Mouse (Mus musculus) CD4-positive, CD25-positive, alpha-beta regulatory T cell, adult 4 months (primary cell): ENCODE data around the gene Rap1gap2. TPM values are rescaled to one million over a fixed set of nuclear protein-coding genes. Genes with fewer than 3 reads are reported as not detected.

Source experiments
- ATAC-seq: one replicate; pipeline ENCODE4 v1.8.0; 2017
- polyA plus RNA-seq, 2 experiments: library from polyadenylated mRNA; unstranded; fragments of 100-300 nt; shearing (Covaris generic); gene quantifications; one replicate each; pipeline ENCODE4 v1.2.1; 2017

Rap1gap2 gene
- polyA plus RNA-seq, 2 experiments from 2014 or later, result 1.3 to 1.9 TPM

DNA sequence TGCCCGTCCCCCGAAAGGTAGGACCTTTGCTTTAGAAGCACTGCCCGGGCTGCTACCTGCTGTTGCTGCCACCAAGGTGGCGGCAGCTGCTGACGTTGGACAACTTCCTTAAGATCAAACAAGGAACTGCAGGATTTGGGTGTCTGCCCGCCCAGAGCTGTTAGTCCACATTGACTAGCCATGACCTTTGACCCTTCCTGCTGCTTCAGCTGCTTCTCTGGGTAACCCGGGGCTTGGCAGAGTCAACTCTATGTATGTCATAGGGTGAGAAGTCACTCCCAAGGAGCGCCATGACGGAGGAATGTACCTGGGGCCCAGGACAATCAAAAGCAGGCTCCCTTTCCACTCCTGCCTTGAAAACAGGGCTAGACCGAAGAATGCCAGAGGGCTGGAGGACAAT, 153.5 kb downstream of the Rap1gap2 start:
- no peak for ATAC-seq

DNA sequence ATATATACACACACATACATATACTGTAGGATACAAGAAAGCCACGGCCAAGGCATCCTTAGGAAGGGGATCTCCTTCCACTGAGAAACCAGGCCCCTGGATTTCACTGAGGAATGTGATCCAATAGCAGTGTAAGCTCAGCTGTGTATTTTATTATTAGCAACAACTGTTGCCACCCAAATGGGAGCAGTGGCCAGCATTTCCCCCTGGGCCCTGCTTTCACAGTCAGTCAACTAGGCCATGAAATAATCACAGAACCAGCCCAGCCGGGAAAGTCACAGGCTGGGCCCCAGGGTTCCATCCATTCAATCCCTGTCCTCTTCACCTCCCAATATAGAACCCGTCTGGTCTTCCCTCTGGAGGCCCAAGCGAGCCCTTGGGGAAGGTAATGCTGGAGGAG, 162.2 kb downstream of the Rap1gap2 start:
- no peak for ATAC-seq

DNA sequence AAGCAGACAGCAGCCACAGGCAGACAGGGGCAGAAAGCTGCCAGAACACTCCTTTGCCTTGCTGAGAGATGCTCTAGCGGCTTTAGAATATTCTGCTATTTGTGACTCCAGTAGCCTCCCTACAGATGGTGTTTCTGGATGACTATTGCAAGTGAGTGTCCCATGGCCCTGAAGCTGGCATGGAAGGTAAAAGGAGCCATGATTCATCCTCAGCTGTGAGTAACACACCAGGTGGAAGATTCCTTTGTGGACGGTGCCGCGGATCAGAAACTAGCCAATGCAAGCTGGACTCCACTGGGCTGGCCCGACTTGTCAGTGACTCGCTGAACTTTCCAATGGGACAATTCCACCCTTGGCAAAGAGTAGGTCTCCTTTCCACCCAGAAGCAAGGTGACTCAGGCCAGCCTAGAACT, 162.7 kb downstream of the Rap1gap2 start:
- ATAC-seq, result no peak

DNA sequence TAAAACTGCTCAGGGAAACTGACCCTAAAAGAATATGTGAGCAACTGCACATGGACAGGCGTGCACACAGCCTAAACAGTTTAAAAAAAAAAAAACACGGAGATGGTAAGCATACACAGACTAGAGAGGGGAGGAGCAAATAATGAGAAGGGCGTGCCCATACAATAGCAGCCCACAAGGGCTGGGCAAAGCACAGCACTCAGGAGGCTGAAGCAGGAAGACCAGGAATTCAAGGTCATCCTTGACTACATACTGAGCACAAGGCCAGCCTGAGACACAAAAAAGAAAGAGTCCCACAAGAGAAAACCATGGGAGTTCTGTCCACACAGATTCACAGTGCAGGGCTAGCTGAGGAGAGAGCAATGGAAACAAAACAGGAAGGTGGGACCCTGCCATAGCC, 165.1 kb downstream of the Rap1gap2 start:
- ATAC-seq, result no peak

DNA sequence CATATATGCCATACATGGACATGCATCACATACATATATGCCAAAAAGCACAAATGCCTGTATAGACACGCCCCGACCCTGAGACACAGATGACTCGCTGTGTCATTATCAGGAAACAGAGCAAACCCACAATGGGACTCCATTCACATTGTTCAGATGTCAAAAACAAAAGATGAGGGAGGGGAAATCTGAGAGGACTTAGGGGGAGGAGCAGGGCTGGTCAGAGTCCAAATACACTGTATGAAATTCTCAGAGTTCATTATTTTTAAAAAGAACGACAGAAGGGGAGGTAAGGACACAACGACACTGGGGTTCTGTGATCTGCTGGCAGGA, 166.8 kb downstream of the Rap1gap2 start:
- no peak for ATAC-seq

DNA sequence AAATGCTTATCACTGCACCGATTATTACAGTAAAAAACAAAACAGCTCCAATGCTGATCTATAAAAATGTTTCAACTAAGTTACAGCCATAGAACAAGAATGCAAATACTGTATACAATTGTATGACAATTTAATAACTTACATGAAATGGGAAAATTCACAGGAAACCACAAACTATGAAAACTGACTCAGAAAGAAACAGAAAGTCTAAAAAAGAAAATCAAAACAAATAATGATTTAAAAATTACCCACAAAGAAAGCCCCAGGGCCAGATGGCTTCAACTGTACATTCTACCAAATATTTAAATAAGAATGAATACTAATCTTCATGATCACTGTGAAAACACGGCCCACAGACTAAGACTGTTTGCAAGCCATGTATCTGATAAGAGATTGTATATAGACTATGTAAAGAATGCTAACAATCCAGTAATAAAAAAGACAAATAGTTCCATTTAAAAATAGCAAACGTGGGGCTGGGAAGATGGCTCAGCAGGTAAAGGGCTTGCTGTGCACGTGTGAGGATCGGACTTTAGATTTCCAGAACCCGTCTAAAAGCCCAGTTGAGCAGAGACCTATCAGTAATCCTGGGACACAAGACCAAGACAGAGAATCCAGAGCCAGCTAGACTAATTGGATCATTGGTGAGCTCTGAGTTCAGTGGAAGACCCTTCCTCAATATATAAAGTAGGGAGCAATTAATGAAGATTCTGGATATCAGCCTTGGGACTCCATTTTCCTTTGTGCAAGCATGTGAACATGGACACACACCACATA, 167.4 kb downstream of the Rap1gap2 start:
- peak; percentile 39 for ATAC-seq

DNA sequence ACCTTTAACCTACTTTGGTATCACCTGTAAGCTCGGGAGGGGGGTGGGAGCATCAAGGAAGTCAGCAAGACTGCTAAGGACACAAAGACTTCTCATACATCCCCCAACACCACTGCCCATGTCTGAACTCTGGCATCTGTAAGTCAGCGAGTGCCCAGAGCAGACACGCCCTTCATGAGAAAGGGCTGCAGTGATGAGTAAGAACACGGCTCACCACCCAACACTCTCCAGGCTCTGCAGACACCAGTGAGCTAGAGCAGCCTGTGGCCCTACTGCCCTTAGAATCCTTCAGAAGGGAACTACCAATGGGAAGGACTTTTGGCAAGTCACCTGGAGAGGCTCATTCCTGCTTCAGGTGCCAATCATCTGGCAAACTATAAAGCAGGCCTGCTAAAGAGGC, 168.3 kb downstream of the Rap1gap2 start:
- no peak for ATAC-seq

DNA sequence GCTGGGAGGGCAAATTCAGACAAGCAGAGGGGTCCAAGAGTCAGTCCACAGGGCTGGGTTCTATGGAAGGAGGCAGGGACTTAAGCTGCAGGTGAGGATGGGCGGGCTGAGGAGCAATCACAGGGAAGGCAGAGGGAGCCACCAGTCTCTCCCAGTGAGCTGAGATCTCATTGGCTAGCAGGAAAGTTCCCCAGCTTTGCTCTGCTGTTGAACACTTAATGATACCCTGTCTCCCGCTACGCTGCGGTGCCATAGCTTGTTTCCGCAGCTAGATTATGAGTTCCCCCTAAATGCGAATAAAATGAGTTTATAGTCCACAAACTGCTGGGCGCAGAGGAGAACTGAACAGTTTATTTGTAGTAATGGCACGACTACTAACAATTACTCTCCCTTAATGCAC, 170.6 kb downstream of the Rap1gap2 start:
- ATAC-seq, result no peak

DNA sequence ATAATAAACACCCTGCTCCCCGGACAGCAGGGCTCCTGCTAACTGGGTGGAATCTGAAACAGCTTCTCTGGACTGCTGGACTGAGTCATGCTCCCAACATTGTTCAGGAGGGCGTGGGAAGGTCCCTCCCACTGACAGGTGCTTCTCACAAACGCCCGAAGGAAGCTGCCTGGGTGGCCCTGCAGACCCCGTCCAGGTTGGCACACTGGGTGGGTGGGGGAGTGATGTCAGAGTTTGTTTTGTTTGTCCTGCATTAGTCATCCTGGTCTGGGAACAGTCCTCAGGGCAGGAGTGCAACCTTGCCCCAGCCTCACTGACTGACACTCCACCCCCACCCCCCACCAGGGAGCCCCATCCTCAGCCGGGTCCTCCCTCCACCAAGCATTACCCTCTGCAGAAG, 171.5 kb downstream of the Rap1gap2 start:
- ATAC-seq, result no peak

DNA sequence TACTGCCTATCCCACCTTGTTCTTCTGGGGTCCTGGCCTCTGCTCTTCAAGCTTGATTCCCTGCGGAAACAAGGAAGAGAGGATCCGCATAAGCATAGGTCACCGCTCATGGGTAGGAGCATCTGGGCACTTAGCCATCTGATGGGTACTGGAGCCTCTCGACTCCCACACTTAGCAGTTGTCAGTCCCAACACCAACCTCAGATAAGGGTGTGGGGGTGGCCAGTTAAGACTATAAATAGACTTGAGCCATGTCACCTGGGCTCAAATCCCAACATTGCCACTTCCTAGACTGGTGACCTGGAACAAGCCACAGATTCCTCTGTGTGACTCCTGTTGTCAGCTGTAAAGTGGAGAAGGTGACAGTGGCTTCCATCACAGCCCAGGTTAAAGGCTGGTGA, 172.5 kb downstream of the Rap1gap2 start:
- ATAC-seq, result no peak

DNA sequence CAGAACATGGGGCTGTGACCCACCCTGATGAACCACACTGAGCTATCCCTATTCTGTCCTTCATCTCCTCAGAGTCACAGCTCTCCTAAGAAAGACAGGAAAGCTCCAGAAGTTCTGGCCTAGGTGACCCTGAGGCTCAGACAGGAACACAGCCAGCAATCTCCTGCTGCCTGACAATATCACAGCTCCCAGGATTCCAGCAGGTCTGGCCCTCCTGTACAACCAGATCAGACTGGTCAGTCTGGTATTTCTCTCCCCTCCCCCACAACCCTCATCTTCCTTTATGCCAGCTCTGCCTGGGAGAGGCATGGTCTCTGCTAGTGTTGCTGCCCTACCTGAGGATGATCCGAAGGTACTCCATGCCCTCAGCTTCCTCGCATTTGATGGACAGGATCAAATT, 175.3 kb downstream of the Rap1gap2 start:
- no peak for ATAC-seq

DNA sequence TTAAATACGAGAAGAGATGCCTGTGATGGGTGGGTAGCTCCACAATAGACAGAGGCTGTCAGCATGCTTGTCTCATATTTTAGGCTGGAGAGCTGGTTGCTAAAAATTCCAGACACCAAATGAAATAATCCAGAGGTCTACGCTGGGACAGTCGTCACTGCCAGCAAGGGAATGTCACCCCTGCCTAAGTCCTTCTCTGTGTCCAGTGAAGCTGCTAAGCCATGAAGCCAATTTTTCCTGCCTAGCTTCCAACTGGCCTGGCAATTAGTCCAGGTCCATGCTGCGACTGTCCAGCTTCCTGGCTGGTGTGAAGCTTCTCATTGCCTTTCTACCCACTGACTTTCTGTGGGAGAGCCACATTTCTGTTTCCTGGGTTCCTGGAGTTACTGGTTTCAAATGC, 177.7 kb downstream of the Rap1gap2 start:
- ATAC-seq, result no peak

DNA sequence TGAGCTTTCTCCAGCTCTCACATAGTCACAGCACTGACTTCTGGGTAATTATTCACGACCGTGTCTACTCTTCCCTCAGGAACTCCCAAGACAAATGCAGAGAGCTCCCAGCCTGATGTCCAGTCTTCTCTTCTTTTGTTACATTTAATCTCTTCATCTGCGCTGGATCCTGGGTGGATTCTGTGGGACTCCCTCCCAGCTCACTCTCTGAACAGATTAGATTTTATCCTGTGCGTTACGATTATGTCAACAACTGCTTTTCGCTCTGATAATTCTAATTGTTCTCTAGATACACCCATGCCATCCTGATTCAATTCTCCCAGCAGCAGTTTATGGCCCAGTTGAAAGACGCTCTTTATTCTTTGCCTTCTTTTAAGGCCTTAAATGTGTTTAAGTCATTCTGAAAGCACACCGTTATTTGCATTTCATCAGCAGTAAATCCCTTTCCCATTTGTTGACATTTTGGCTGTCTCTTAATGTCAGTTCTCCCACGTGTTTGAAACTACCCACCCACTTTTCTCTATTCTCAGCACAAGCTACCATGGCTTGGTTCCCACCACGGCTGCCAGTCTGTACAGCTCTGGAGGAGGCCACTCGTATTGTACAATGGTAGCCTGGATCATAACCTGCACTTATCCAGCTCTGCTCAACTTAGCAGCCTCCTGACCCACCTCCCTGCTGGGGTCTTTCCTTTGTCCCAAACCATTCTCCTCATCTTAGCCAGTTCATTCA, 180.8 kb downstream of the Rap1gap2 start:
- no peak for ATAC-seq

DNA sequence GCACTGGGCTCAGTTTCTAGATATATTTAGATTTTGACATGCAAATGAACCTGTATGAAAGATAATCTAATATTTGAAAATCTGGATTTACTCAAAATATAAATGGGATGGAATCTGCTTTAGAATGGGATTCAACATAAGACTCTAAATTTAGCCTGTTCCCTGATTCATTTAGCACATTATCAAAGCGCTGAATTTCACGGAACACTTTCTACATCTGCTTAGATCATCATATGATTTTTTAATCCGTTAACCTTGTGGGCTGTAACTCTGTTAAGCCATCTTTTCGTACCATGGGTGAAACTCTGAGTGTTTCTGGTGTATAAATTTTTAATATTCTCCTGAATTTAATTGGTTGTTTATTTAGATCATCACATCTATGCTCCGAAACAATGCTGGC, 184.4 kb downstream of the Rap1gap2 start:
- no peak for ATAC-seq

DNA sequence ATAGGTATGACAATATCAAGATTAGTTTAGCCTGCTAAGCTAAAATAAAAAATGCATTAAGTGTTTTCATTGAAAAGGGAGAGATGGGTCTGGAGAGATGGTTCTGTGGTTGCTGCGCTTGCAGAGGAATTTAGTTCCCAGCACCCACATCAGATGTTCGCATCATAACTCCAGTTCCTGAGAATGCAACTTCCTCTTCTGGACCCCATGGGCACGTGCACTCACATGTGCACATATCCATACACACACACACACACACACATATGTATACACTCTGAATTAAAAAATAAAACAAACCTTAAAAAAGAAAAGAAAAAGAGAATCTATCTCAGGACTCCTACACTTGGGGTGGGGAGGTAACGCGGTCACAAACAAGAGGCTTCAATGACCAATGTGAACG, 188.7 kb downstream of the Rap1gap2 start:
- no peak for ATAC-seq

DNA sequence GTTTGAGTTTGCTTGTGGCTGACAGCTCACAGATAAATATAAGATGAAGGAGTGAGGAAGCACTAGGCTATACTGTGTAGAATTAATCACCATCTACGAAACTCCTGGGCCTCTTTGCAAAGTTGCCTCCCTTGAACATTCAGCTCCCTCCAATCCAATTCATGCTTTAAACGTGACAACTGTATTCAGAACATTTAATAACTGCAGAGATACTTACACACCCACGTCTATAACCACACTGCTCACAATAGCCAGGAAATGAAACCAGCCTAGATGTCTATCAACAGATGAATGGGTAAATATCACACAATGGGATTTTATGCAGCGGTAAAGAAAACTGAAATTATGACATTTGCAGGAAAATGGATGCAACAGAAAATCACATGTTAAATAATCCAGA, 189.6 kb downstream of the Rap1gap2 start:
- ATAC-seq, result no peak

DNA sequence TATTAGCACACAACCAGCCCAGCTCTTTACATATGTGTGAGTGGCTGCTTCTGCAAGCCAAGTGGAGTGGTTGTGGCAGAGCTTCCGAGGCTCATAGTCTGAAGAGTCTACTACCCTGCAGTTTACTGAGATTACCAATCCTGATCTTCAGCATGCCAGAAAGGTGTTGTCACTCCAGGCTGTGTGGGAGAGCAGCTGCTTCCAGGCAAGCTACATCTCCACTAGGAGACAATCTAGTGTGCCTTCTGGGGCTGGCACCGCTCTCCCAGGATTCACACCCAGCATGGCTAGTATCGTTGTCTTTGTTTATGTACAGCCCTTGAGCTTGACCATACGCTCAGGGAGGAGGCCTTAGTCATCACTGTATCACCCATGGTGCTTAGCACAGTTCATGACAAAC, 191.1 kb downstream of the Rap1gap2 start:
- ATAC-seq, result no peak

DNA sequence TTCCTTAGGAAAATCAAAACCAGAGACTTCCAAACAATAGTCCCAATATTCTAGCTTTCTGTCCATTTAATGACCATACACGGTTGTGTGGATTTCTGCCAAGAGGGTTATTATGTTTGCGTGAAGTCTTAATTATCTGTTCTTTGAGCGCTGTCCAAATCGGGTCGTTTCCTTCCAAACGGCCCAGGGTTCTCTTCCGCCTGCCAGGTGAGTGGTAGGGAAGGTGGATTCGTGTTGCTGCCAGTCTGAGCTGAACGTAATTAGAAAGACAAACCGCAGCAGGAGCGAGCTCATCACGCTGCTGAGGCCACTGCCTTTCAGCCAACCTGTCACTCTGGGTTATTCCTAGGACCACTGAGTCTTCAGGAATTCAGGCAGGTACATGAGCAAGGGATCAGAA, 195.0 kb downstream of the Rap1gap2 start:
- ATAC-seq, result no peak

DNA sequence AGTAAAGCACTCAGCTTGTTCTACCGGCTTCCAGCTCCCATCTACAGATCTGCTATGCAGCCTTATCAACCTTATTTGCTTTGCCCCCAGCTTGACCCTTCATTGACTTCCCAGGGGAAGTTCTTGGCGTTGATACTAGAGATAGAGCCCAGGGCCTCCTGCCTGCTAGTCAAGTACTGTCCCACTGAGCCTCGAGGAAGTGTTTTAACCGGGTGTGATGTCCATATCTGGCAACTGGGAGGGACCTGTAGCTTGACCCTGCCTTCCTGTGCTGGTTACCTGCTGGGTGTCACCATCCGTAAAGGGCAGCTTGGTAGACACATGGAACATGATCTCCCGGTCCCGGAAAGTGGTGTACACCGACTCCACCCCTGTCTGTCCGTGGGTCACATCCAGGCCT, 196.6 kb downstream of the Rap1gap2 start:
- no peak for ATAC-seq

DNA sequence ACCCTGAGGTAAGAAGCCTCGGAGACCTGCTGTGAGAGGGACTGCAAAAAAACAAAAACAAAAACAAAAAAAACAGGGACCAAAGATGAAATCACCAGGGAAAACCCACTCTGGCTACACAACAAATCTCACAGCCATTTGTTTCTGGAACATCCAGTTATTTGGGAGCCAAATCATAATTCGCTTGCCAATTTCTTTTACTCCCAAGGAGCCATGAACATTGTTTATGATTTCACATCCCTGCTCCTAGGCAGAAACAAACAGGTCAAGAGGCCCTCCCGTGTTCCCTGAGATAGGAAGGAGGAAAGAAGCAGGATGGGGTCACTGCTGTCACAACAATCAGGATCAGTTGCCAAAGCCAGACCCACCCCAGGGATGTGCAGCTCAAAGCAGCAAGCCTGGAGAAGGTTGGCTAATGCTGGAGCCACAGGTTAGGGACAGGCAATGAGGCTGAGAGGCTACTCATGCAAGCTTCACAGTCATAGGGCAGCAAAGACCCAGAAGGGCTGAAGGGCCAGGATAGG, 197.2 kb downstream of the Rap1gap2 start:
- no peak for ATAC-seq

DNA sequence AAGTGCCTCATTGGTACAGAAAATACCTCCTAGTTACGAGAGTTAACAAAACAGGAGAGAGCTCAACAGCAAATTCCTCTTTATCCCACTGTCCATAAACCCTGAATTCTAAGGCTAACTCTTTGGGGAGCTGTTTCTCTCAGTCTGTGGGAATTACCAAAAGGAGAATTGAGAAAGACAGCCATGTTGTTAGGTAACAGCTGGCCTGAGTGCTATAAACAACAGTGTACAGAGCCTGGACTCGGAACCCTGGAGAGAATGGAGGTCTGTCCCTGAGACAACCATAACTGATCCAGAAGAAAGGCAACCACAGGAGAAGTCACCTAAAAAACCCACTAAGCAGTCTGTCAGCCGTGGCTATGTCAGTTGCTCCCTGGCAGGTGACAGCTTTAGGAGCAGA, 198.3 kb downstream of the Rap1gap2 start:
- ATAC-seq, result no peak

DNA sequence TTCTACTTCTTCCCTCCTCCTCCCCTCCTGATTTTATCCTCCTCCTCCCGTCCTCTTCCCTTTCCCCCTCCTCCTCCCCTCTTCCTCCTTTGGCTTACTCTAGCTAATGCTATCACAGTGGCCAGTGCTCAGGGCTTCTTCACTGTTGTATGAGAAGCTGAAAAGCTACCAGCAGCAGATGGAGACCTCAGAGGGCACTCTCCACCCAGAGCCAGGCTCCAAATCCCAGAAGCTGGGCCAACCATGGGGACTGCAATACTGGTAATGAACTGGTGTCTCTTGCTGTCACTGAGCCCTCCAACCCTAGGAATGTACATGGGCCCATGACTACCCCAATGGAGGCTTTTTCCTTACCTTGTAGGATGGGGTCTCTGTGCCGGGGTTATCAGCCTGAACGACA, 198.8 kb downstream of the Rap1gap2 start:
- no peak for ATAC-seq

DNA sequence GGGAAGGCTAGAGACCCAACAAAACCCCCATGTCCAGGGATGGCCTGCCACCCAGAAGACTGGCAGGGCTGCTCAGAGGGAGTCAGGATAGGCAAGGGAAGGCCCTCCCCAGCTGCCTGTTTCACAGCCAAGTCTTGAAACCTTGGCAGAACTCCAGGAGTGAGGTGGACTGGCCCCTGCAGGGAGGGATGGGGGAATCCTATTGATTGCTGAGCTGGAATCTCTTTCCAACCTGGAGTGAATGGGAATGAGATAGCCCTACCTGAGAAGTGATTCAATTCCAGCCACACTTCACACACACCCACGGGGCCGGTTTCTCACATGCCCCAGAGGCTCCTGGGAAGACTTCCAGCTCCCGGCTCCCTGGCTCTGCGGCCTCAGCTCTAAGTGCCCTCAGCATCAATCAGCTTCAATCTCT, 200.9 kb downstream of the Rap1gap2 start:
- no peak for ATAC-seq

DNA sequence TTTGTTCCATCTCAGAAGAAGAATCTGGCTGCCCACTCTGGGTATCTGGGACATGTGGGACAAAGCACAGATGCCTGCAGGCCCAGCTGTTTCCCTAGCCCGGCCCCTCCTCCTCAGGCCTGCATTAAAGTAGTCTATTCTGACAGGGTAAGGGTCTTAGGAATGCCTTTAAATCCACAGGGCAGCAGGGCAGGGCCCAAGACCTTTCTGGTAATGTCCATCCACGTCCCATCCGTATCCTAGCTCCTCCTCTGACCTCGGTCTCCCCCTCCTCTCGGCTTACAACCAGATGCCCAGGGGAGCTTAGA, 201.3 kb downstream of the Rap1gap2 start:
- no peak for ATAC-seq
